Mouse (Mus musculus): ENCODE results near the gene D730048I06Rik. TPM values are rescaled to one million over a fixed set of nuclear protein-coding genes. Genes with fewer than 3 reads are reported as not detected.

Gene D730048I06Rik
- not detected in 2 replicates for polyA plus RNA-seq (2012; rRNA removed)

GRCm38 (mm10) chr9:35790001-35790400 lies at the start of gene D730048I06Rik, which contains the start of gene Gm27235:
Gene D730048I06Rik (minus strand): TSS chr9:35790112.
Gene Gm27235 (minus strand): TSS chr9:35790101.

DNA sequence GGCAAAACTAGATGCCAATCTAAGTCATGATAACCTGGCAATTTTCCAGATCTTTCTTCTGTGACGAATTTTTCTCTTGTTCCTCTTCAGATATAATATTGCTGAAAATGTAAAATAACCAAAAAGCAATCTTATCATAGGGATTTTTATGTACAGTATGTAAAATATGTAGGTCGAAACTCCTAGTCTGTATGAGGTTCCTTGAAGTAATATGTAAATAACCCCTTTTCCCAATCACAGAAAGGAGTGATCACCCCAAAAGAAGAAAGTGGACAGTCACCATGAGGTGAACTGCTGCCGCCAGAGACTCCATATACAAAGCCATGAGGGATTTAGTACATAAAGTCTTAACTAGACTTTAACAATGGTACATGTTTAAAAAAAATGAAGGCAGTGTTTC lies 11.9 kb downstream of the D730048I06Rik start, which contains the start of gene Gm17727:
Gene Gm17727 (minus strand): TSS at position 101 of the 400 bp plus-strand sequence.

DNA sequence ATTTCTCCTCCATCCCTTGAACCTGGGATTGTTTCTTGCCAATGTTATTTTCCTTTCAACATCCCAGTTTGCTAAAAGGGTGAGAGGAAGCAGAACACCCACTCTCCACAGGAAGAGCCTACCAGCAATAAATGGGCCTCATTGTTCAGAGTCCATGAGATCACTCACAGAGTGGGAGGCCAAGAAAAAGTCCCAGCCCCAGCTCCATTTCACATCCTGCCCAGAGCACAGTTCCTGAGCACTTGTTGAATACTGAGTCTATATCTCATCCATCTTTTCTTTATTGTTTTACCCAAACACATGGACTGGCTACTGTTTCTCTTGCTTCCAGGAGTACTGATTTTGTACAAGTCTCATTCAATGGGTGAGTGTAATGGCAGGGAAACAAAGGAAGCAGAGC lies 49.2 kb downstream of the D730048I06Rik start, which contains the start of gene Gm17677:
Gene Gm17677 (plus strand): TSS at position 301 of the 400 bp plus-strand sequence.

Other genes starting within 250 kb of the D730048I06Rik start
- gene Ddx25, start 231.6 kb downstream of the D730048I06Rik start, polyA plus RNA-seq (2012; rRNA removed) = 4.1 and 4.9 TPM in 2 replicates
- gene Pus3, start 231.5 kb downstream of the D730048I06Rik start, polyA plus RNA-seq (2012; rRNA removed) = 22.8 and 24.8 TPM in 2 replicates
- gene Pate2, start 219.8 kb downstream of the D730048I06Rik start, polyA plus RNA-seq (2012; rRNA removed) = 1.3 and 1.9 TPM in 2 replicates
- gene Hyls1, start 219.7 kb downstream of the D730048I06Rik start, polyA plus RNA-seq (2012; rRNA removed) = 15.2 and 21.0 TPM in 2 replicates
- not detected in 2 replicates for gene Pate4, start 178.2 kb downstream of the D730048I06Rik start, polyA plus RNA-seq (2012; rRNA removed)
- not detected in 2 replicates for gene Pate3, start 141.9 kb downstream of the D730048I06Rik start, polyA plus RNA-seq (2012; rRNA removed)
- not detected in 2 replicates for gene Pate1, start 102.7 kb downstream of the D730048I06Rik start, polyA plus RNA-seq (2012; rRNA removed)
- not detected in 2 replicates for gene Gm17677, start 49.1 kb downstream of the D730048I06Rik start, polyA plus RNA-seq (2012; rRNA removed)
- not detected in 2 replicates for gene Gm17727, start 12.0 kb downstream of the D730048I06Rik start, polyA plus RNA-seq (2012; rRNA removed)
- gene Gm27235, start within 50 bp of the D730048I06Rik start, polyA plus RNA-seq (2012; rRNA removed) = not detected in 2 replicates
- not detected in 2 replicates for gene 9230110F15Rik, start 54.0 kb upstream of the D730048I06Rik start, polyA plus RNA-seq (2012; rRNA removed)
- gene 9230113P08Rik, start 118.3 kb upstream of the D730048I06Rik start, polyA plus RNA-seq (2012; rRNA removed) = not detected in 2 replicates

All from central nervous system, embryonic 11.5 days (tissue).